Mouse (Mus musculus) kidney, adult 8-10 months (tissue): ENCODE measurements at regions not wholly inside any gene's neighbourhood (a gene's known extent, or its start where the extent isn't known, plus 50 kb on each side); places are given as distances from the start of the nearest gene placed in this dataset.

Experiments used
- DNase-seq, 2 experiments: peaks; one replicate each; pipeline ENCODE4 v3.0.0; 2022

GRCm38 (mm10) chr13:48717036-48717435, 54.2 kb downstream of the Barx1 start:
- DNase-seq: no peak

- no peak for DNase-seq
Observed at GRCm38 (mm10) chr13:48717451-48717850, 54.7 kb downstream of the Barx1 start.

- no peak for DNase-seq
Observed at GRCm38 (mm10) chr13:48723676-48724075, 60.9 kb downstream of the Barx1 start.

GRCm38 (mm10) chr13:48726430-48726829, 63.6 kb downstream of the Barx1 start:
- no peak for DNase-seq

- DNase-seq: no peak
Observed at GRCm38 (mm10) chr13:48731046-48731996, 68.5 kb downstream of the Barx1 start.

- peak in 1 of 2 experiments; percentile 31 for DNase-seq
Observed at GRCm38 (mm10) chr13:48732168-48732841, 69.5 kb downstream of the Barx1 start.

GRCm38 (mm10) chr13:48734985-48735384, 72.2 kb downstream of the Barx1 start:
- no peak for DNase-seq

GRCm38 (mm10) chr13:48745566-48745965, 82.8 kb downstream of the Barx1 start:
- DNase-seq: no peak

GRCm38 (mm10) chr13:48746301-48746700, 83.5 kb downstream of the Barx1 start:
- DNase-seq: no peak
